Mouse (Mus musculus): ENCODE measurements around the gene Gm47841. TPM values are rescaled to one million over a fixed set of nuclear protein-coding genes. Genes with fewer than 3 reads are reported as not detected.

Gene Gm47841
- polyA plus RNA-seq (2012; fragmentation: generic; extraction: Trizol) = not detected
- long read RNA-seq, experiment 1 = 0 reads
- long read RNA-seq, experiment 2 = 0 reads

DNA sequence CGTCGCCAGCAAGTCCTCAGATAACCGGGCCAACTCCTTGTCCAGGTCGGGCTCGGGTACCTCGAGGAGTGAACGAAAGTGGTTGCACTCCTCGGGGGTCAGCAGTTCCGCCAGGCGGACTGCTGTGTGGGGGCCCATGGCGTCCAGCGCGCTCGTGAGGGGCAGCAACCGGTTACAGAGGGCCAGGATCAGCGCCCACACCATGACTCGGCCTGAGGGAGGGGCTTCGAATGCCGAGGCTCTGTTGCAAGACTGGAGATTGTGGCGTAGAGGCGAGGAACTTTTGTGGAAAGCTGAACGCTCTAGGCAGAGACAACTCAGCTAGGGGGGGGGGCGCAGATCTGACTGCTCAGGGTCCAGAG is at the start of gene Gm47841:
Gene Gm47841, minus strand, starts transcription at position 204 of the 362 bp plus-strand sequence.
- peaks cover 80% of the 10 kb centered on the region for H3K27me3 ChIP-seq (ENCODE audit: control insufficient read depth, insufficient read depth, insufficient read length)

DNA sequence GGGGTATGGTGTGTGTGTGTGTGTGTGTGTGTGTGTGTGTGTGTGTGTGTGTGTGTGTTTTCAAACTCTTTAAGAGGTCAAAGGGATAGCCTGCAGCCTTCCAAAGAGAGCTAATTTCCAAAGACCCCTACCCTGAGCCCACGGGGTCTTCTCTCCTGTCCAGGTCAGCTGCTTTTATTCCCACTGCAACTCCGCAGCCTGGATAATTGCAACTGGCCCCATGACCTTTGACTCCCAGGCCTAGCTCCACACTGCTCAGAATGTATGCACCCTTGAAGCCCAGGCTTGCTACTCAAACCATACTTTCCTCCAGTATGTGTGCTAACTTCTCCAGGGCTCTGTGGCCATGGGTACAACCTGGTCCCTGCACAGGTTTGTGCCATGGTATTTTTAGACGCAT is 48.2 kb upstream of the Gm47841 start:
- no peak overlapping the region for H3ac ChIP-seq (ENCODE audit: control insufficient read depth, insufficient read length, low read depth)
- no peaks in the 10 kb centered on the region for H3K79me3 ChIP-seq (ENCODE audit: low read depth)
- no peak overlapping the region for H3K4me3 ChIP-seq (ENCODE audit: insufficient read depth, poor library complexity, severe bottlenecking)

More for the DNA sequence above, at the start of gene Gm47841:
- Histone ChIP-seq H3K36me3 (ENCODE audit: control insufficient read depth, insufficient read depth) (no peaks in the 10 kb centered on the region), H3ac (ENCODE audit: control insufficient read depth, insufficient read length, low read depth) (no peak within 1 kb of the TSS), H3K79me3 (ENCODE audit: low read depth) (no peaks in the 10 kb centered on the region), H3K4me3 (ENCODE audit: insufficient read depth, poor library complexity, severe bottlenecking) (no peak within 1 kb of the TSS), H3K79me2 (ENCODE audit: control insufficient read depth, insufficient read depth) (no peaks in the 10 kb centered on the region)
- TF ChIP-seq USF1 (IDR thresholded peaks at IDR 0.05; ENCODE audit: low read depth) = no peak
- TF ChIP-seq MYOD1 (IDR thresholded peaks at IDR 0.05; ENCODE audit: control insufficient read depth, insufficient read length, low read depth) = no peak
- TF ChIP-seq CEBPB (IDR thresholded peaks at IDR 0.05; ENCODE audit: low read depth) = no peak

DNA sequence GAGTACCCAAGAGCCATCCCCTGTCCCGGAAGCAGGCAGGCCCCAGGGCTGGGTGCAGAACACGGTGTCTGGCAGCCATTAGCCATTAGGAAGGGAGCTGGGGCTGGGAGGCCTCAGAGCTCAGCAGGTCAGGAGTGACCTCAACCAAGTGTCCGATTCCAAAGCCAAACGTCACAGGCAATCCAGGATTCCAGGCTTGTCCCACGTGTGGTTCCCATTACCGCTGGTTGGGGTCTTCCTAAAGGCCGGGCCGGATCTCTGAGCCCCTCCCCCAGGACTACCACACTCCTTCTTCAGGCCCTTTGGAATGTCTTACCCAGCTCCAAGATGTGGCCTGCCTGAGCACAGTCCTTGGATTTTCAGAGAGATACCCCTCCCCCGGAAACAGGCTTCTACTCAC is 47.8 kb upstream of the Gm47841 start:
- H3K79me2 ChIP-seq (ENCODE audit: control insufficient read depth, insufficient read depth) = no peaks in the 10 kb centered on the region

More for the DNA sequence above, 48.2 kb upstream of the Gm47841 start:
- H3K36me3 ChIP-seq (ENCODE audit: control insufficient read depth, insufficient read depth) = no peaks in the 10 kb centered on the region
- H3K27me3 ChIP-seq (ENCODE audit: control insufficient read depth, insufficient read depth, insufficient read length) = peaks cover 80% of the 10 kb centered on the region
- TF ChIP-seq MAX (IDR thresholded peaks at IDR 0.05) (no peak), USF1 (IDR thresholded peaks at IDR 0.05; ENCODE audit: low read depth) (no peak), MYOD1 (IDR thresholded peaks at IDR 0.05; ENCODE audit: control insufficient read depth, insufficient read length, low read depth) (no peak), FOSL1 (IDR thresholded peaks at IDR 0.05; ENCODE audit: insufficient read depth, low read length, poor library complexity, severe bottlenecking) (no peak), MYOG (IDR thresholded peaks at IDR 0.05; ENCODE audit: control insufficient read depth, extremely low read depth, insufficient read length) (no peak), CEBPB (IDR thresholded peaks at IDR 0.05; ENCODE audit: low read depth) (no peak), CTCF (IDR thresholded peaks at IDR 0.05; ENCODE audit: control insufficient read depth, insufficient read depth, insufficient read length) (no peak)
- no peaks in the 10 kb centered on the region for H3K79me2 ChIP-seq (ENCODE audit: control insufficient read depth, insufficient read depth)

DNA sequence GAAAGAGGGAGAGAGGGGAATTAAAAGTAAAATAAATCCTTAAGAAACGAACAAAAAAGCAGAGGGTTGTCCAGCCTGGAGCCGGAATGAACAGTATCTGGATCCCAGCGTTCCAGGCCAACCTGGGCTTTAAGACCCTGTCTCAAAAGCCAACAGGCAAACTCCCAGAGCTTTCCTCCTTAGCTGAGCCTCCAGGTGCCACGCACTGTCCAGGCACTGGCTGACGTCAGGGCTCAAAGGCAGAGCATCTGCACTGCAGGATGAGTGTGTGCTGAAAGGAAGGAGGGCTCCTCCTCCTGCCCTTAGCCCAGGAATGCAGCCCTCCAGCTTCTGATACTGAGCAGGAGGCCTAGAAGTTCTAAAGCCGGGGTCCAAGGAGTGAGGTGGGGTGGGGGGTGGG is 46.8 kb upstream of the Gm47841 start:
- no peaks in the 10 kb centered on the region for H3K79me2 ChIP-seq (ENCODE audit: control insufficient read depth, insufficient read depth)
- TF ChIP-seq CTCF (IDR thresholded peaks at IDR 0.05; ENCODE audit: control insufficient read depth, insufficient read depth, insufficient read length) = no peak
- no peak for TF ChIP-seq USF1 (IDR thresholded peaks at IDR 0.05; ENCODE audit: low read depth)
- no peak for TF ChIP-seq MAX (IDR thresholded peaks at IDR 0.05)
- TF ChIP-seq MYOG (IDR thresholded peaks at IDR 0.05; ENCODE audit: control insufficient read depth, extremely low read depth, insufficient read length) = no peak
- TF ChIP-seq FOSL1 (IDR thresholded peaks at IDR 0.05; ENCODE audit: insufficient read depth, low read length, poor library complexity, severe bottlenecking) = no peak
- TF ChIP-seq CEBPB (IDR thresholded peaks at IDR 0.05; ENCODE audit: low read depth) = no peak
- no peak for TF ChIP-seq MYOD1 (IDR thresholded peaks at IDR 0.05; ENCODE audit: control insufficient read depth, insufficient read length, low read depth)
- no peaks in the 10 kb centered on the region for H3K36me3 ChIP-seq (ENCODE audit: control insufficient read depth, insufficient read depth)
- no peak overlapping the region for H3ac ChIP-seq (ENCODE audit: control insufficient read depth, insufficient read length, low read depth)
- H3K79me3 ChIP-seq (ENCODE audit: low read depth) = no peaks in the 10 kb centered on the region
- H3K27me3 ChIP-seq (ENCODE audit: control insufficient read depth, insufficient read depth, insufficient read length) = peaks cover 73% of the 10 kb centered on the region
- no peak overlapping the region for H3K4me3 ChIP-seq (ENCODE audit: insufficient read depth, poor library complexity, severe bottlenecking)

More for the DNA sequence above, 47.8 kb upstream of the Gm47841 start:
- Histone ChIP-seq H3K27me3 (ENCODE audit: control insufficient read depth, insufficient read depth, insufficient read length) (peaks cover 80% of the 10 kb centered on the region), H3ac (ENCODE audit: control insufficient read depth, insufficient read length, low read depth) (no peak overlapping the region), H3K79me3 (ENCODE audit: low read depth) (no peaks in the 10 kb centered on the region), H3K36me3 (ENCODE audit: control insufficient read depth, insufficient read depth) (no peaks in the 10 kb centered on the region), H3K4me3 (ENCODE audit: insufficient read depth, poor library complexity, severe bottlenecking) (no peak overlapping the region)
- TF ChIP-seq USF1 (IDR thresholded peaks at IDR 0.05; ENCODE audit: low read depth) (no peak), FOSL1 (IDR thresholded peaks at IDR 0.05; ENCODE audit: insufficient read depth, low read length, poor library complexity, severe bottlenecking) (no peak), MYOG (IDR thresholded peaks at IDR 0.05; ENCODE audit: control insufficient read depth, extremely low read depth, insufficient read length) (no peak), CTCF (IDR thresholded peaks at IDR 0.05; ENCODE audit: control insufficient read depth, insufficient read depth, insufficient read length) (no peak), MAX (IDR thresholded peaks at IDR 0.05) (no peak), MYOD1 (IDR thresholded peaks at IDR 0.05; ENCODE audit: control insufficient read depth, insufficient read length, low read depth) (no peak), CEBPB (IDR thresholded peaks at IDR 0.05; ENCODE audit: low read depth) (no peak)

DNA sequence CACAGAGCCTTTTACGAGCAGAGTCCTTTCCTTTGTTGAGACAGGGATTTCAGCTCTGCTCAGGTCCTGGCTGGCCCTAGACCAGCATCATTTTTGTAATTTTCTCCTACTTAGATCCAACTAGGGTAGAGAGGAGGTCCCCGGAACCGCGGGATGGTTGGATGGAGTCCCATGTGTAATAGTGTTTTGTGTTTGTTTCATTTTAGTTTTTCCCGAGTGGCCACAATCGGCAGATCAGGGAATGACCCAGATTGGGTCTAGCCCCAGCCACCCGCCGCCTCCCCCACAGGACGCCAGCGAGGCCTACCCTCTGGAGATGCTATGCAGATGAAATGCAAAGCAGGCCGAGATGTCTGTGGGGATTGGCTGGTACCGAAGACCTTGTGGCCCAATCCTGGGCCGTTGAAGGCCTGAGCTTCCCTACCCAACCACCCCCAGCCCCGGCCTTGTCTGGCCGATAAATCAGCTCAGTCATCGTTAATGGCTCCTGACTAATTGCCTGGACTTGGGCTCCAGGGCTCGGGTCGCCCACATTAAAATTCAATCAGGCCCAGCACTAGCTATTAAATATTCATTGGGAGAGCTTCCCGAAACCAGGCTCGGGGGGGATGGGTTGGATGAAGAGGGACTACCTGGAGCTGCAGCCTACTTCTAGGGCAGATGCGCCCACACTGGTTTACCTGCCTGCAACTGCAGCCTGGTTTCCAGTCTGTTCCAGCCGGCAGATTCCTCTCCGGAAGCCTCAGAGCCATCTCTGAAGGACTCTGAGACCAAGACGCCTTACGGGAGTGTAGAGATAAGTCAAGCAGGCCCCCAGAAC is 45.8 kb upstream of the Gm47841 start:
- no peak for TF ChIP-seq MYOG (IDR thresholded peaks at IDR 0.05; ENCODE audit: control insufficient read depth, extremely low read depth, insufficient read length)
- no peak for TF ChIP-seq USF1 (IDR thresholded peaks at IDR 0.05; ENCODE audit: low read depth)
- no peak for TF ChIP-seq MAX (IDR thresholded peaks at IDR 0.05)
- TF ChIP-seq FOSL1 (IDR thresholded peaks at IDR 0.05; ENCODE audit: insufficient read depth, low read length, poor library complexity, severe bottlenecking) = no peak
- TF ChIP-seq CTCF (IDR thresholded peaks at IDR 0.05; ENCODE audit: control insufficient read depth, insufficient read depth, insufficient read length) = no peak
- no peak for TF ChIP-seq CEBPB (IDR thresholded peaks at IDR 0.05; ENCODE audit: low read depth)
- no peak for TF ChIP-seq MYOD1 (IDR thresholded peaks at IDR 0.05; ENCODE audit: control insufficient read depth, insufficient read length, low read depth)

More for the DNA sequence above, 45.8 kb upstream of the Gm47841 start:
- H3K36me3 ChIP-seq (ENCODE audit: control insufficient read depth, insufficient read depth) = no peaks in the 10 kb centered on the region
- no peak overlapping the region for H3ac ChIP-seq (ENCODE audit: control insufficient read depth, insufficient read length, low read depth)
- H3K79me3 ChIP-seq (ENCODE audit: low read depth) = no peaks in the 10 kb centered on the region
- no peaks in the 10 kb centered on the region for H3K79me2 ChIP-seq (ENCODE audit: control insufficient read depth, insufficient read depth)
- H3K27me3 ChIP-seq (ENCODE audit: control insufficient read depth, insufficient read depth, insufficient read length) = peaks cover 64% of the 10 kb centered on the region
- no peak overlapping the region for H3K4me3 ChIP-seq (ENCODE audit: insufficient read depth, poor library complexity, severe bottlenecking)

All from C2C12 (cell line).